Mouse (Mus musculus) regulatory T cell (primary cell): ENCODE measurements around the gene Slc13a4.

Experiments used
- in situ Hi-C: fragments of 300-600 bp; cut with MboI, MseI; formaldehyde crosslinking; loops from one replicate; pipeline ENCODE4 v1.15.1; 2025; ENCODE audit warnings: high pct_unique_total_duplicates

The Slc13a4 gene

GRCm38 (mm10) chr6:35308037-35308436 is at the start of gene Slc13a4:
Gene Slc13a4, minus strand, starts transcription at chr6:35308131.
- in situ Hi-C loops: no loop called here

DNA sequence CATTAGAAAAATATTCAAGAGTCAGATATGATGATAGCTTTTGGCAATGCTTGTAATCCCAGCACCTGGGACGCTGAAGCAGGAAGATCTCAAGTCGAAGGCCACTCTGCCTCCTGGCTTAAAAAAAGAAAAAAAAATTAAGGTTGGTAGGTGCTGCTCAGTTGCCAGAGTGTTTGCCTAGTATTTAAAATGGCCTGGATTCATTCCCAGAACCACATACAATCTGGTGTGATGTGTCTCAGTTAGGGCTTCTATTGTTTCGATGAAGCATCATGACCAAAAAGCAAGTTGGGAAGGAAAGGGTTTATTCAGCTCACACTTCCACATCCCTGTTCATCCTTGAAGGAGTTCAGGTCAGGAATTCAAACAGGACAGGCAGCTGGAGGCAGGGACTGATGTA is 47.4 kb upstream of the Slc13a4 start:
- in situ Hi-C loops: no loop called here

DNA sequence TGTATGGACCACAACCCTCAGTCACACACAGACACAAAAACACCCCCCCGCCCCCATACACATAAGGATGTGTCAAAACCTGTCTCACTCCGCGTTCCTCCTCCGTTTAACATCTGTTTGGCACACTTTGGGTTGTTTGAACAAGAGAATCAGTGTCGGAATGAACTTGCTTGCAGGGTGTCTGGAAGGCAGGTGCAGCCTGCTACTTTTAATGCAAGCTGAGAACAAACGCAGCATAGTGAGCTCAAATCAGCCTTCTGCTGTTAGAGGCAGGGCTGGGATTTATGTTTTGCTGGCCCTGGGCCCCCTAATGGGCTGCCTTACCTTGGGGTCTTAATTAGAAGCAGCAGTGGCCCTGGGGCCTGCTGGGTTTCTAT is 46.7 kb upstream of the Slc13a4 start:
- in situ Hi-C loops: no loop called here

- in situ Hi-C loops: no loop called here
These were observed 46.1 kb upstream of the Slc13a4 start for GRCm38 (mm10) chr6:35353846-35354621.

- in situ Hi-C loops: no loop called here
These were observed 45.5 kb upstream of the Slc13a4 start for GRCm38 (mm10) chr6:35353416-35353815.

DNA sequence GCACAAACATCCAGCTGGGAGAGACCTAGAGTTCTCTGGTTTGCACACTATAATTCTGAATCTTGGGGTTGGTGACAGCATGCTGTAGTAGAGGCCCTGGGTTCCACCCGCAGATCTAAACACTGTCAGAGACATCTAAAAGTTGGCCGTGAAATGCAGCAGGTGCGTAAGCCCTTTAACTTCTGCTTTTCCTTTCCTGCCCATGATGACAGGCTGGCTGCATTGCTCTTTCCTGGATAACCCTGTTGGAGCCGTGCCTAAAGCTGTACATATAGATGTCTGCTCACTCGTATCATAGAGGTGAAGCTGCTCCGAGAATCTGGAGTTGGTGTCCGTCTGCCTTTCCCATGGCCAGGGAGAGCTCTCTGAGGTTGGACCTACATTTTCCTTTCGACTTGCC is 44.9 kb upstream of the Slc13a4 start:
- in situ Hi-C loops: no loop called here

DNA sequence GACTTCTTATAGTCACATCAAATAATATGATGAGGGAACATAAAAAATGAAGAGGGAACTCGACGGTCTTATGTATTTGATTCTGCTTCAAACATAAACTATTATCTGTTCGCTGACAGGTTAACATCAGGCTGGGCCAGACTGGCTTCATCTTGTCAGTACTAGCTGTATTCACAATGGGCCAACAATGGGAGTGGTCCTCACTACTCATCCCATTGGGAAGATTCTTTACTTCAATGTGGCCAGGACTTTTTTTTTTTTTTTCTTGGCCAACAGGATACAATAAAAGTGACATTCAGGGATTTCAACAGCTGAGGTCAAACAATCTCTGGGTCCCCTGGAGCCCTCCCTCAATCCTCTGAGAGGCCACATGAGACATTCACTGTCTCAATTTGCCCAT is 43.9 kb upstream of the Slc13a4 start:
- in situ Hi-C loops: no loop called here

DNA sequence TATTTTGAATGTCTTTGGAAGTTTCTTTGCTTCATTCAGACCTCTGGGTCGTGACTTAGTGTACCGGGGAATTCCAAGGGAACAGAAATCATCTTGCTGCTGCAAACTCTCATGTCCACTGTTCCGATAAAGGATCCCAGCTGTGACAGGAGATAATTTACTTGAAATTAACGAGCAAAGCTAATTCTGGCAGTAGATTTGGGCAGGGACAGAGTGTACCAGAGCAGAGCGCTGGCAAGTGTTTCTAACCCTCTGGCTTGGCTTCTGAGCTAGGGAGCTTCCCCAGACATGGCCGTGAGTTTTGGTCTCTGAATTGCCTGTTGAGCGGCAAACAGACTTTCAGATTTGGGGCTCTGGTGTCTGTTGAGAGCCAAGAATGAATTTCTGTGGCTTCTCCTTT is 41.9 kb upstream of the Slc13a4 start:
- in situ Hi-C loops: no loop called here

DNA sequence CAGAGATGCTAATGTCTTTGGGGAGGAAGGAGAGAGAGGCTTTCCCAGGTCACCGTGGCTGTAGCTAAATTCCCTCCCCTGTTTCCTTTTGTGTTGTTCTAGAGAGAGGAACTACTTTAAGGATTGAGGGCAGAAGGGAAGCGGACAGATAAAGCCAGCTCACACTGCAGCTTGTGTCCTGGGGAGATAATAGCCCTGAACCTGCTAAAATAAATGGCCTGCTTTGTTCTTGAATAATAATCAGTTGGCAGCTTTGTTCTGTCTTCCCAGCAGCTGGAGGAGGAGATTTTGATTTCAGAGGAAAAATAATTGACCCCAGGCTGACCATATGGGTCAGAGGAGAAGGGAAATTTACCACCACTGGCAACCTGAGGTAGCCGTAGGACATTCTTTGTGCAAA is 30.7 kb upstream of the Slc13a4 start:
- in situ Hi-C loops: no loop called here

GRCm38 (mm10) chr6:35337836-35338235 is 29.9 kb upstream of the Slc13a4 start:
- in situ Hi-C loops: no loop called here

GRCm38 (mm10) chr6:35335452-35335851 is 27.5 kb upstream of the Slc13a4 start:
- in situ Hi-C loops: no loop called here

- in situ Hi-C loops: no loop called here
These were observed 26.3 kb upstream of the Slc13a4 start for GRCm38 (mm10) chr6:35334278-35334677.

DNA sequence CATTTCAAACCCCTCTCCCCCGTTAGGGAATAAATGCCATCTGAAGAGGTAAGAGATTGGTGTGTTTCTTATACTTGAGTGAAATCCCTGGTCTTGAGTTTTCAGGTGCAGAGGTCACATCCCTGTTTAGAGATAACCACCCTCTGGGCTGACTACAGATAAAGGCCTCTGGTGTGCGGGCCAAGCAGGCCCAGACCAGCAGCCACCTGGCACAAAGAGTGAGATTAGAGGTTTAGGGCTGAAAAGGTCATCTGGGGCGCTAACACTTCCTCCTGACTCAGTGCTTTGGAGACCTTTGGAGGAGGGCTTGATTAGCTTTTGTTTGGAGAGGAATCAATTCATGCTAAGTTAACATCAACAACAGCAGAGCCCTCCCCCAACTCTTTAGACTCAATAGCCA is 25.7 kb upstream of the Slc13a4 start:
- in situ Hi-C loops: no loop called here

GRCm38 (mm10) chr6:35330834-35331233 is 22.9 kb upstream of the Slc13a4 start:
- in situ Hi-C loops: no loop called here

GRCm38 (mm10) chr6:35329956-35330355 is 22.0 kb upstream of the Slc13a4 start:
- in situ Hi-C loops: no loop called here

- in situ Hi-C loops: no loop called here
These were observed 18.2 kb upstream of the Slc13a4 start, which contains the start of gene Fam180a for GRCm38 (mm10) chr6:35326111-35326515. Gene Fam180a, minus strand, starts transcription at chr6:35326141.

- in situ Hi-C loops: no loop called here
These were observed 16.4 kb upstream of the Slc13a4 start for GRCm38 (mm10) chr6:35324306-35324705.

- in situ Hi-C loops: no loop called here
These were observed 15.1 kb upstream of the Slc13a4 start for GRCm38 (mm10) chr6:35323046-35323445.

DNA sequence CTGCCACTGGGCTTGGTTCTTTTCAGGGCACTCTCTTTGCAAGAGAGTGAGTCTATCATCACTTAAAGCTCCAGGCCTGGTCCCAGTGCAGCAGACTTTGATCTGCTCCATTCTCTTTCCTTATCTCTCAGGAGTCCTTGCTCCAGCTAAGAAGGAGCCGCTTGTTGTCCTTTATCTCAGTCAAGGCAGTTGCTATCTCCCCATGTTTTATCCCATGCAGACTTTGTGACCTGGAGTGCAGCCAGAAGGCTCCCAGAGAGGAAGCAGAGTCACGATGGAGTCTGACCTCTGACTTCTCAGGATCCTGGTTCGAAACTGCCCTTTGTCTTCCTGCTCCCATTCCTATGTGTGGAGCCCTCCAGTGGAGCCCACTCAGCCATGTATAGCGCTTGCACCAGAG is 13.2 kb upstream of the Slc13a4 start:
- in situ Hi-C loops: no loop called here

DNA sequence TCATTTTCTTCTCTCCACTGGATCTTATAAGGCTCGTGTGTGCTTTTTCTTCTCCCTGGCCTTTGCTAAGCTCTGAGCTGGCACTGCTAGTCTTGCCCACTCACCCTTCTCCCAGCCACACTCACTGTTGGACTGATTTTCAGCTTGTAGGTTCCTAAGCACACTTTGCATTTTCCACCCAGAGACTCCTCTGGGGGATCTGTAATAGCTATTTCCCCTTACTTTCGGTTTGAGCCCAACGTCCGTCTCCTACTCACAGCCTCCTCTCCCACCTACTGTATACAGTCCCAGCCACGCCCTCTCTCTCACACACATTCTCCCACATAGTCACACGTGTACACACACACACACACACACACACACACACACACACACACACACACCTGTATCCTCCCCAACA is 11.9 kb upstream of the Slc13a4 start:
- in situ Hi-C loops: loop anchor here (5.0 kb wide), 1 partner anchor 47 kb away; no protein-coding TSS in a partner anchor

GRCm38 (mm10) chr6:35313520-35313919 is 5.6 kb upstream of the Slc13a4 start:
- in situ Hi-C loops: no loop called here

DNA sequence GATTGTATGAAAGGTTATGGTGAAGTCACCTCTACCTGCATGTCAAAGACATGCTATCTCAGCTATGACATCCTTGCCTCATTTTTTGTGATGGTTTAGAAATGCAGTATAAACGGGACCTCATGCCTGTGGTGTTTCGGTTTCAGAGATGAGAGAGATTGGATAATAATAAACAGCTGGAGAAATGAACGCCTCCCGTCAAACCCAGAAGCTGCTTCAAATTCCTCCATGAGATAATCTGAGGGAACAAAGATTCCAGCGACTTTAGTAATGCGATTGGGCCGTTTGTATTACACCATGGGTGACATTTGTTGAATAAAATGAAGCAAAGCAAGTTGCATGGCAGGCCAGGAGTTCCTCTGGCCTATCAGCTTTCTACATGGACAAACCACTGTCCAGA is 1.5 kb upstream of the Slc13a4 start:
- in situ Hi-C loops: no loop called here

DNA sequence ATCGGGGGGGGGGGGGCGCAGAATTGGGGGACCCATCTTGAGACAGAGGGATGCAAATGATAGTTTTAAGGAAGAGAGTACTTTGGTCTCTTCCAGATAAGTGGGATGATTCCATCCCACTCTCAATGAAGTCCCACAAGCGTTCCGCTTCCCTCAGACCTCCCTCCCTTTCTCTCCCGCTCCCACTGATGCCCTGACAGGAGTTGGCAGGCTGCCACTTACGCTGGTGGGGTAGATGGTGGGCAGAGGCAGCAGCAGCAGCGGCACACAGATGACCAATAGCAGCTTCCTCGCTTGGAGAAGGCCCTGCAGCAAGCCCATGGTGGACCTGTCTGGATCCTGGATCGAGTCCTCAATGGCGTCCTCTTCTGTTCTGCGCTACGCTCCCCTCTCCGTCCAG is 795 bp downstream of the Slc13a4 start:
- in situ Hi-C loops: no loop called here
